Mouse (Mus musculus): ENCODE data around the gene Ptpre.

The Ptpre gene

GRCm38 (mm10) chr7:135529068-135529467 is 8.2 kb upstream of the Ptpre start:
- ATAC-seq (ENCODE audit: insufficient number of reproducible peaks, low FRiP score, low TSS enrichment) = no peak

- ATAC-seq (ENCODE audit: insufficient number of reproducible peaks, low FRiP score, low TSS enrichment) = no peak
These were observed 2.6 kb upstream of the Ptpre start for GRCm38 (mm10) chr7:135534548-135535189.

DNA sequence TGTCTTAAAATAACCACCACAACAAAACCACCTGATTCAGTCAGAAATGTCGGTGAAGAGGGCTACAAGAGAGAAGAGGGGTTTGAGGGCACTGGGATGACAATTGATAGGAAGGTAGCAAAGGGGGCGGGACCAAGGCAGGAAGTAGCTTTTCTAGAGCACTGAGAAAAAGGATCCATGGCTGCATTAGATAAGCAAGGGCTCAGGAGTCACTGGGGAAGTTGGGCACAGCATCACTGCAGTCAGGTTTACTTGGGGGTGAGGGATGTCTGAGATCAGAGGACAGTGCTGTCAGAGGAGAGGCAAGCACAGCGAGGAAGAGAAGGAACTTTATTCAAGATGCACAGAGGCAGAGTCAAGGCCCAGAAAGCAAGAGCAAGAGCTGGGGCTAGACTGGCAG is 1.4 kb upstream of the Ptpre start:
- no peak for ATAC-seq (ENCODE audit: insufficient number of reproducible peaks, low FRiP score, low TSS enrichment)

- ATAC-seq (ENCODE audit: insufficient number of reproducible peaks, low FRiP score, low TSS enrichment) = peak; percentile 38; the same call in 1 of the 2 replicates
These were observed 864 bp downstream of the Ptpre start for GRCm38 (mm10) chr7:135537948-135538741.

DNA sequence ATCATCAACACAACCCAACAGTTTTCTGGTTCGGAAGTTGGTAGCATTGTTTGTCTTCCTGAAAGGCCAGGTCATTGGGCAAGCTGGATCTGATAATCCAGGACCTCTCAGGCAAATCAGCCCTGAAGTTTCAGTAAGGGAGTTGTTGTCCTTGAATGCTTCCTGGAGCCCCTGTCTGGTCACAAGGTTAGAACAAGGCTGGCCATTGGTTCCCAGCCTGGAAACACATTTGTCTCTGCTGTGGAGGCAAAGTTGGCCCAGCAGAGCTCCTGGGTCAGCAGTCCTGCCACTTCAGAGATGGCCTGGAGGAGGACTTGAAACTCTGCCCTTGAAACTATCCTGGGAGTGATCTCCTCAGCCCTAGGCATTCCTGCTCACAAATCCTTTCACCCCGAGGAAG is 2.1 kb downstream of the Ptpre start:
- ATAC-seq (ENCODE audit: insufficient number of reproducible peaks, low FRiP score, low TSS enrichment) = no peak

DNA sequence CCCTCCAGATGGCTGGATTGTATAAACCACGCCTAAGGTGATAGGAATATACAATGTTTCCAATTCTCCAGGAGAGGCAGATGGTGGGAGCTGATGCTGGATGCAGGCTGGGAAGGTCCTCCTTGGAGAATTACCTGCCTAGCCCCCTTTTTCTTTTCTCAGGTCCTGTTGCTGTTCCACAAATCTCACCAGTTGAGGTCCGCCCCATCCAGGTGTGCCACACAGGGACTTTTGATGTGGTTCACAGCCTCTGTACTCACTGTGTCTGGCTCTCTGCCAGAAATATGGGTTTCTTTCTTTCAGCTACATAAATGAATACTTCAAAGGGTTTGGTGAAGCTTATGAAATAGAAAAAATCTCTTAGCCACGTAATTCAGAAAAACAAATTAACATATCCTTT is 5.0 kb downstream of the Ptpre start:
- no peak for ATAC-seq (ENCODE audit: insufficient number of reproducible peaks, low FRiP score, low TSS enrichment)

DNA sequence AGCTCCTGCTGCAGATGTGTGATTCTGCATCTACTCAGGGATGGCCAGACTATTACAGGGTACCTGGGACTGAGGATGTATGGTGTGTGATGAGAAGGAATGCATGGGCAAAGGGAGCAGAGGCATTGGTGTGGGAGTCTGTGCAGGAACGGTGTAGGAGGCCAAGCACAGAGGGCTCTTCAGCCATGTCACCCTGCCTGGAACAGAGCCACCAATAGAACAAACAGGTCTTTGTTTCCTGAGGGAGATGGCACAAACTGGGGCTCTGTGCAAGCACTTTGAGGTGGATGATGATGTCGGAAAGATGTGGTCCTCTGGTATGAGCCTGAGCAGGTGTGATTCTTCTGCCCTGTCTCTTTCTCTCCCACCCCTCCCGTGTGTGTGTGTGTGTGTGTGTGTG is 5.8 kb downstream of the Ptpre start:
- no peak for ATAC-seq (ENCODE audit: insufficient number of reproducible peaks, low FRiP score, low TSS enrichment)

DNA sequence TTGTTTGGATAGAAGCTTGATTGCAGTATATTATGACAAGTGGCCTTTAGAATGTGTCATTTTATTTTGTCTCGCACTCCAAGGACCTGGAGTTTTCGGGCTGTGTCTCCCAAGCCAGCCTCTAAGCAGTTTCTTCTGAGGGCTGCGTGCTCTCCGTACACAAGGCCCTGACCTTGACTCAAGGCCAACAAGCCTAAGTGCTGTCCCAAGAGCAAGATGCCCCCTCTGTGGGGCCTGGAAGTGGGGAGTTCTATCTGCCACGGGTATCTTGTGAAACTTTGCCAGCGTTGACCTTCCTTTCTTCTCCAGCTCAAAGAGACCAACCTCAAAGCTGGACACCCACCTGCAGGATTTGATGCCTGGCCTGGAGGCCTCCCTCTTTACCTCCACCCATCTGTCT is 7.0 kb downstream of the Ptpre start:
- ATAC-seq (ENCODE audit: insufficient number of reproducible peaks, low FRiP score, low TSS enrichment) = no peak

GRCm38 (mm10) chr7:135545957-135546356 is 8.7 kb downstream of the Ptpre start:
- ATAC-seq (ENCODE audit: insufficient number of reproducible peaks, low FRiP score, low TSS enrichment) = no peak

DNA sequence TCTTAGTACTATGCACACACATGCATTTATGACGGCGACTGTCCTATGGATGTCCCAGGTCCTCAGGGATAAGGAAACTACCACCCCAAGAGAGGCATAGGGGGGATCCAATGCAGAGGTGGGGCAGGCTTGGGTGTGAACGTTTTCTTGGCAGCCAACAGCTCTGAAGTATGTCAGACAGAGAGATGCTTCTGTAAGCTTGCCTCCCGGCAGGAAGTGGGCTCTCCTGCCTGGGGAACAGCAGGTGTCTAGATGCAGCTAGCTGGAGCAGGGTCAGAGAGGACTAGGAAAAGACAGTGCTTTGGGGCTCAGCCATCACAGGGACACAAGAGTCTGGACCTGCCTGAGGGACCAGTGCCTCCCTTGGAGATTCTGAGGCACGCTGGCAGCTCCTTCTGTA is 9.2 kb downstream of the Ptpre start:
- no peak for ATAC-seq (ENCODE audit: insufficient number of reproducible peaks, low FRiP score, low TSS enrichment)

DNA sequence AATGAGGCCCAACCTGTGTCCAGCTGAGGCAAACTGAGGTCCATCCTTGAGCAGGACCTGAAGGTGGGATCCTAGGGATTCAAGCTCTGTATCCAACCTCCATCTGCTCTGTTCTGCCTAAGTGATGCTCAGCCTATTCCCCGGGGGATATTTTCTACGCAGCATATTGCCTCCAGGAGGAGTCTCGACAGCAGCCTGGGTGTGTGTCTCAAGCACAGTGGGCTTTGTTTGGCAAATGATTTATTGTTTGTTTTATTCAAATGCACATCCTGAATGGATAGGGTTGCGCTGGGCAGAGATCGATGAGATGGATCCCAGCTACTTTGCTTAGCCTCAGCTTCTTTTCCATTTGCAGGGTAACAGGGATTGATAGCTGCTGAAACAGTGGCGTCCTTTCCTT is 11.2 kb downstream of the Ptpre start:
- no peak for ATAC-seq (ENCODE audit: insufficient number of reproducible peaks, low FRiP score, low TSS enrichment)

- no peak for ATAC-seq (ENCODE audit: insufficient number of reproducible peaks, low FRiP score, low TSS enrichment)
These were observed 14.3 kb downstream of the Ptpre start for GRCm38 (mm10) chr7:135551547-135551946.

DNA sequence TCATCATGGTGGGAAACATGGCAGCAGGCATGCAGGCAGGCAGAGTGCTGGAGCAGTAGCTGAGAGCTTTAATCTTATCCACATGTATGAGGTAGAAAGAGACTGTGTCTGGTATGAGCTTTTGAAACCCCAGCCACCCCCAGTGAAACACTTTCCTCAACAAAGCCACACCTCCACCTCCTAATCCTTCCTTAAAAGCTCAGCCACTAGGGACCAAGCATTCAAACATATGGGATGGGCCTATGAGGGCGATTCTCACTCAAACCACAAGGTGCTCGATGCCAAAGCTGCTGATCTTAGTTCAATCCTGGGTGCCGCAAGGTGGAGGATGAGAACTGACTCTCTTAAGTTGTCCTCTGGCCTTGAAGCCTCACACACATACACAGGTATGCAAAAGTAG is 16.3 kb downstream of the Ptpre start:
- no peak for ATAC-seq (ENCODE audit: insufficient number of reproducible peaks, low FRiP score, low TSS enrichment)

- ATAC-seq (ENCODE audit: insufficient number of reproducible peaks, low FRiP score, low TSS enrichment) = no peak
These were observed 19.6 kb downstream of the Ptpre start for GRCm38 (mm10) chr7:135556663-135557402.

- no peak for ATAC-seq (ENCODE audit: insufficient number of reproducible peaks, low FRiP score, low TSS enrichment)
These were observed 23.0 kb downstream of the Ptpre start for GRCm38 (mm10) chr7:135560280-135560679.

- no peak for ATAC-seq (ENCODE audit: insufficient number of reproducible peaks, low FRiP score, low TSS enrichment)
These were observed 26.7 kb downstream of the Ptpre start for GRCm38 (mm10) chr7:135564022-135564421.

DNA sequence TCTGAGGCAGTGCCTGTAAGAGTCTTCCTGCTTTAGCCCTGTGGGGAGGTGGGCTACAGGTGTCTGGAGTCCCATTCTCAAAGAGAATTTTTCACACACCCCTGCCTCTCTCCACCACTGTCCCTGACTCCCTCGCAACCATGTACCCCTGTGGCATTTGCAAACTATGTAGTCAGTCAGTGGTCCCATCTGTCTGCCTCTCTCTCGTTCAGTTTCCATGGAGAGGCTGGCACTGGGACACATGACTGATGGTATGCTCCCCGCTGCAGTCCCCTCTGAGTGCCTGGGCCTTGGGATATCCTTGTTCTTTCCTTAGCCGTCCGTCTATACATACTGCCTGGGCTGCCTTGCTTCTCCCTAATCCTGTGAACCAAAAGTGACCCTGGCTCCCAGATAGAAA is 28.7 kb downstream of the Ptpre start:
- ATAC-seq (ENCODE audit: insufficient number of reproducible peaks, low FRiP score, low TSS enrichment) = no peak

DNA sequence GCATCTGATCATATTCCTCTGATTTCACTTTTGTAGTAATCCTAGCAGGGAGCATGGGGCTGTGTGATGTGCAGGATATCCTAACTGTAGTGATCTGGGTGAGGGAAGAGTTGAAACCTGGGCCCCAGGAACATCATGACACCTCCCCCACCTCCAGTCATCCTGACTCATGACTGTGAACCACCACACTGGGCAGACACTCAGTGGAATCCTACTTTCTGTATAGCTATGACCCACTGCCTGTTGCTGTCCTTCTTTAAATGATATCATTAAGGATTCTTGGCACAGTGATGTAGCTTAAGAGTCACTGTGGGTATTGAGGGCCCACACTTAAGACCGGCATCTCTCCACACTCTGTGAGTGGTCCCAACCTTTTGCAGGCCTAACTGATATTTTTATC is 30.3 kb downstream of the Ptpre start:
- no peak for ATAC-seq (ENCODE audit: insufficient number of reproducible peaks, low FRiP score, low TSS enrichment)

DNA sequence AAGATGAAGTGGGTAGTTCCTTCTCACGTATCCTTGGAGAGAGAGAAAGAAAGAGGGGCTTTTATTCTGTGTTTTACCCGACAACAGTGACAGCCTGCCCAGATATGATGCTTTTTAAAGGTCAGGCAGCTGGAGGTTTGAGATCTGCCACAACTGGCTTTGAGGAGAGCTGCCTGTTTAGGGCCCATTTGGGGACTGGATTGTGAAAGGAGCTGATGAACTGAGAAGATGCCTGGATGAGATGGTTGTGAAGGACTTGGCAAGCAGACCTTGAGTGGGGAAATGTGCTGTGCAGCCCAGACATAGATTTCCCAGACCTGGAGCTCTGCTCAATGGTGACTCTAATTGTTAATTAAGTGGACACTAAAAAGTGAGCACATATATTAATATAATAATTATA is 31.3 kb downstream of the Ptpre start:
- ATAC-seq (ENCODE audit: insufficient number of reproducible peaks, low FRiP score, low TSS enrichment) = no peak

GRCm38 (mm10) chr7:135571392-135571791 is 34.1 kb downstream of the Ptpre start:
- ATAC-seq (ENCODE audit: insufficient number of reproducible peaks, low FRiP score, low TSS enrichment) = peak; percentile 57; the same call in 1 of the 2 replicates

DNA sequence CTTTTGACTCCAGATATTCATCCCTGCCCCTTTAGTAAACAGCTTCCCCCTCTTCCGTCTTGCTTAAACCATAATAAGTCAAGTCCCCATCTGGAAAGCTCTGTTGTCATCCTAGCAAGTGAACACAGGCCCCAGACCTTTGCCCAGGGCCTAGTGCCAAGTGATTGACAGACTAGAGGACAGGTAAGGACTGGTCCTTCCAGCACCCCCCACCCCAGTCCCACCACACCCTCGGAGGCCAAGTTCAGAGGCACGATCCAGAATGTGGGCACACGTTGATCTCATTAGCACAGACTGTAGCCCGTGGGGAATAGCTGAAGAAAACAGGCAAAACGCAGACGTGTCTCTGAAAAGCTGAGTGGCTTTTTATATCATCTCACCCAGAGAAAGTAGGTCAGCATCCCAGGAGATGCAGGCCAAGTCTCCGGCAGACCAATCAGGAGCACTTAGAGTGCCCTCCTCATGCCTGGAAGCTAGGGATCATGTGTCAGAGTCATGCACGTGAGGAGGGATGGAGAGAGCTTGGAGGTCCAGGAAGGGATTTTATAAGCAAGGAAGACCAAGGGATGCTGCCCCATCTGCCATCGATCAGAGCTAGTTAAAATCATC is 34.8 kb downstream of the Ptpre start:
- peak; percentile 90 for ATAC-seq (ENCODE audit: insufficient number of reproducible peaks, low FRiP score, low TSS enrichment)

All from cerebellum, adult (tissue).